Mouse (Mus musculus) midbrain, postnatal 0 days (tissue): Measurements from ENCODE around the gene Lyzl6. TPM values are rescaled to one million over a fixed set of nuclear protein-coding genes. Genes with fewer than 3 reads are reported as not detected.

ENCODE experiments used
- ATAC-seq: fragments of 200-750 bp; cut with Nextera tagmentation; 2 replicates; pipeline ENCODE4 v1.8.0; 2017; ENCODE audit warnings: moderate number of reproducible peaks, mild to moderate bottlenecking, moderate TSS enrichment, moderate library complexity; ENCODE audit not compliant: low FRiP score
- DNase-seq: peaks from one replicate; pipeline ENCODE4 v3.0.0-alpha.2; 2015; ENCODE audit warnings: low spot score
- H3K27ac ChIP-seq: fragments of 300-500 bp; sonication (generic); 2 replicates; pipeline ENCODE4 v1.5.1; 2014; ENCODE audit warnings: low read depth, mild to moderate bottlenecking, low read length, mixed read lengths
- H3K27me3 ChIP-seq: fragments of 300-500 bp; sonication (generic); 2 replicates; pipeline ENCODE4 v1.6.1; 2014; ENCODE audit warnings: low read length, control low read depth, mixed read lengths; ENCODE audit not compliant: insufficient read depth
- H3K36me3 ChIP-seq: fragments of 300-500 bp; sonication (generic); 2 replicates; pipeline ENCODE4 v1.6.1; 2014; ENCODE audit warnings: low read length, control low read depth, mixed read lengths; ENCODE audit not compliant: insufficient read depth
- H3K4me1 ChIP-seq: fragments of 300-500 bp; sonication (generic); 2 replicates; pipeline ENCODE4 v1.6.1; 2014; ENCODE audit warnings: mild to moderate bottlenecking, control low read depth, antibody characterized with exemption, low read length, mixed read lengths; ENCODE audit not compliant: insufficient read depth
- H3K4me2 ChIP-seq: fragments of 300-500 bp; sonication (generic); 2 replicates; pipeline ENCODE4 v1.6.1; 2014; ENCODE audit warnings: low read depth, mild to moderate bottlenecking, low read length, mixed read lengths; ENCODE audit not compliant: poor library complexity, severe bottlenecking
- H3K4me3 ChIP-seq: fragments of 300-500 bp; sonication (generic); 2 replicates; pipeline ENCODE4 v1.5.1; 2014; ENCODE audit warnings: low read depth, mild to moderate bottlenecking, low read length, moderate library complexity
- H3K9ac ChIP-seq: fragments of 300-500 bp; sonication (generic); replicated peaks from 2 replicates; pipeline ENCODE4 v1.6.1; 2014; ENCODE audit warnings: mild to moderate bottlenecking, low read length, moderate library complexity, mixed read lengths; ENCODE audit not compliant: poor library complexity, severe bottlenecking
- H3K9me3 ChIP-seq: fragments of 300-500 bp; sonication (generic); 2 replicates; pipeline ENCODE4 v1.6.1; 2016; ENCODE audit warnings: low read length, control low read depth
- CTCF ChIP-seq: IDR thresholded peaks from 2 replicates; pipeline ENCODE4 v1.5.1; 2016; ENCODE audit warnings: antibody characterized with exemption, mild to moderate bottlenecking
- WGBS: fragments of 180-500 bp; shearing (Covaris S2); extraction: QIAGEN DNeasy Blood & Tissue Kit; methylation state at CpG from one replicate; pipeline ENCODE4 v1.1.7; 2014; 5-methylcytosine and 5-hydroxymethylcytosine counted together
- polyA plus RNA-seq: library from polyadenylated mRNA; unstranded; fragments of >200 nt; fragmentation: Nextera tagmentation; extraction: Ambion mirVana; gene quantifications from 2 replicates; pipeline ENCODE4 v1.2.1, GENCODE M21; 2015
- total RNA-seq: library from RNA; depleted of rRNA; stranded (reverse); fragments of >200 nt; gene quantifications from 2 replicates; pipeline ENCODE4 v1.2.3, GENCODE M21; 2014

Lyzl6 gene
- total and polyA plus RNA-seq, 2 experiments from 2014 or later, result not detected

DNA sequence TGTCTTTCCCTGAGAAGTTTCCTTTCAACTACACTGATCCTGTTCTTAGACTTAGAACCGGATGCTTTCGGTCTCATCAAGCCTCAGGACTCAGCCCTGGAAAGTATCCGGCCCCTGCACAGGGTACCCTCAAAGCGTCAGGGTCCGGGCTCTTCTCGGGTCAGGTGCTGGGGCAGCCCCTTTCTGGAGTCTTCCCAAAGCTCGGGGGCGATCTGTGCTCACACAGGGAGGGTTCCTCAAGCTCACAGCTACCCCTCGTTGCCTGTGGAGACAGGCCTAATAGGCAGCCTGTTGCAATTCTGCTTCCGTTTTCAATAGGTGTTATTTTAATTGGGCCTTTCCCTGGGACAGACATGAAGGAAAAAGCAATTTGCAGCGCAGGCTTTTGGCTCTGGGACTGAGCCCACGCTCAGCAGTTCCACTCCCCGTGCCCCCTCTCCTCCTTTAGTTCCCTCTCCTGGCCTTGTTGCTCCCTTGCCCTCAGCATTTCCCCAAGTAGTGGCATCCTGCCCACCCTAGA is 28.3 kb upstream of the Lyzl6 start:
- no peak for TF ChIP-seq CTCF
- Histone ChIP-seq H3K36me3 (no peaks in the 10 kb centered on the region), H3K27me3 (no peaks in the 10 kb centered on the region), H3K9ac (no peak overlapping the region), H3K4me3 (no peak overlapping the region), H3K4me2 (no peak overlapping the region), H3K9me3 (no peaks in the 10 kb centered on the region), H3K4me1 (peaks cover 18% of the 10 kb centered on the region), H3K27ac (no peak overlapping the region)
- DNase-seq, result peak; percentile 28
- 25% methylated on average over 13 of the region's 13 CpGs for WGBS
- peak; percentile 49 for ATAC-seq

GRCm38 (mm10) chr11:103666181-103666906 is 27.7 kb upstream of the Lyzl6 start:
- no peak for TF ChIP-seq CTCF
- H3K9me3 ChIP-seq, result no peaks in the 10 kb centered on the region
- H3K4me1 ChIP-seq, result peaks cover 18% of the 10 kb centered on the region
- ATAC-seq (peak; percentile 58), DNase-seq (peak; percentile 89)
- H3K36me3 ChIP-seq, result no peaks in the 10 kb centered on the region
- H3K4me2 ChIP-seq, result peak overlapping the region; percentile 18; the same call in 1 of the 2 replicates
- 13% methylated on average over 10 of the region's 10 CpGs for WGBS
- H3K4me3 ChIP-seq, result no peak overlapping the region
- no peaks in the 10 kb centered on the region for H3K27me3 ChIP-seq
- H3K9ac ChIP-seq, result 0 out of 2 replicates have a peak overlapping the region, but pooled peaks have one; percentile 13
- H3K27ac ChIP-seq, result no peak overlapping the region

DNA sequence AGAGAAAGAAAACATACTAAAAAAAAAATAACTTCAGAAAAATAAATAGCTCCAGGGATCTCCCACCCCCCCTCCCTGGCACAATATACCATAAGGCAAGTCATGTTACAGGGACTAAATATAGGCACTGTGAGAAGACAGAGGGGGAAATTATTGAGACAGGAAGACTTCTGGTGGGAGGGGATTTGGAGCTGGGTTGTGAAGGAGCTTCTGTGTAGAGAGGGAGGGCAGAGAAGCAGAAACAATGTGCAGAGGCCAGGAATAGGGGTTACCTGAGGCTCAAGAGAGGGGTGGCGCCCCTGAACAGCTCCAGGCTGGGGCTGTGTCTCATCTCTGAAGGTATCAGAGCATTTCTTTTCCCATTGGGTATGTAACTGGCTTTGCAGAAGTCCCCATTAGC is 27.0 kb upstream of the Lyzl6 start:
- H3K4me3 ChIP-seq, result no peak overlapping the region
- DNase-seq, result no peak
- TF ChIP-seq CTCF, result no peak
- H3K9me3 ChIP-seq, result no peaks in the 10 kb centered on the region
- ATAC-seq, result 0 out of 2 replicates have a peak, but pooled peaks have one; percentile 13
- 30% methylated on average over 1 of the region's 1 CpGs for WGBS
- H3K27me3 ChIP-seq, result no peaks in the 10 kb centered on the region
- H3K4me2 ChIP-seq, result peak overlapping the region; percentile 18; the same call in 1 of the 2 replicates
- no peak overlapping the region for H3K27ac ChIP-seq
- 0 out of 2 replicates have a peak overlapping the region, but pooled peaks have one; percentile 13 for H3K9ac ChIP-seq
- H3K36me3 ChIP-seq, result no peaks in the 10 kb centered on the region
- peaks cover 18% of the 10 kb centered on the region for H3K4me1 ChIP-seq

- Histone ChIP-seq H3K27ac (no peak overlapping the region), H3K27me3 (no peaks in the 10 kb centered on the region), H3K4me2 (no peak overlapping the region), H3K4me1 (peaks cover 20% of the 10 kb centered on the region), H3K9me3 (no peaks in the 10 kb centered on the region), H3K9ac (no peak overlapping the region), H3K4me3 (no peak overlapping the region), H3K36me3 (no peaks in the 10 kb centered on the region)
- ATAC-seq (no peak), DNase-seq (no peak)
- TF ChIP-seq CTCF, result no peak
- WGBS, result 84% methylated on average over 7 of the region's 8 CpGs
These were observed 24.4 kb upstream of the Lyzl6 start for GRCm38 (mm10) chr11:103663119-103663518.

- no peak for DNase-seq
- WGBS, result 62% methylated on average over 5 of the region's 5 CpGs
These were observed 23.9 kb upstream of the Lyzl6 start for GRCm38 (mm10) chr11:103662546-103662945.

DNA sequence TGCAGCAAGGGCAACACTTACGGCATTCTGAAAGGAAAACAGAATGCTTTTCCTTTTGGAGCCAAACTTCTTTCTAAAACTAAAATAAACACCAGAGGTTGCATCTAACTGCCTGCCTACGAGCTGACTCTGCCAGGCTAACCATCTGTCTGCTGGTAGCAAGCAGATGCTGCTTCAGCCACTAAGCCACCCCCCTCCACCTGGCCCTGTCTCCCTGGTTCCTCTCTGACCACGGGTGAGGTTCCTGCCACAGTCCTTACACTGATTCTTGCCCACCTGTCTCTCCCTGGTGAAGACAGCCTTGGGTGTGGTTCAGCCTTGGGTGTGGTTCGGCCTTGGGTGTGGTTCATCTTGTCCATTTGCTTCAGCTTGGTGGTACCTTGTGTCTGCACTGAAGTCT is 23.2 kb upstream of the Lyzl6 start:
- Histone ChIP-seq H3K4me3 (no peak overlapping the region), H3K4me1 (peaks cover 14% of the 10 kb centered on the region), H3K9ac (no peak overlapping the region), H3K36me3 (no peaks in the 10 kb centered on the region), H3K4me2 (no peak overlapping the region), H3K27me3 (no peaks in the 10 kb centered on the region), H3K27ac (no peak overlapping the region), H3K9me3 (no peaks in the 10 kb centered on the region)
- DNase-seq (peak; percentile 54), ATAC-seq (no peak)
- 66% methylated on average over 4 of the region's 4 CpGs for WGBS
- no peak for TF ChIP-seq CTCF

More at GRCm38 (mm10) chr11:103662546-103662945, 23.9 kb upstream of the Lyzl6 start:
- Histone ChIP-seq H3K4me3 (no peak overlapping the region), H3K27me3 (no peaks in the 10 kb centered on the region), H3K27ac (no peak overlapping the region), H3K9me3 (no peaks in the 10 kb centered on the region), H3K4me1 (peaks cover 20% of the 10 kb centered on the region), H3K4me2 (no peak overlapping the region), H3K36me3 (no peaks in the 10 kb centered on the region), H3K9ac (no peak overlapping the region)
- ATAC-seq, result no peak
- TF ChIP-seq CTCF, result no peak
